Mouse (Mus musculus): Measurements from ENCODE around the gene Olfr17. TPM values are rescaled to one million over a fixed set of nuclear protein-coding genes. Genes with fewer than 3 reads are reported as not detected.
"Not testable (repeated sequence)": the region's sequence is repeated elsewhere in the genome, so short reads cannot be mapped to it uniquely, and the experiment has no call there.

Gene Olfr17
- not detected in 3 replicates for total RNA-seq (2017)

- ATAC-seq (replicated peaks; ENCODE audit: insufficient number of reproducible peaks, low FRiP score, low TSS enrichment, poor library complexity, severe bottlenecking): no peak
Measured at GRCm38 (mm10) chr7:107092920-107093319, at the start of gene Olfr17. Gene Olfr17, plus strand, starts transcription at chr7:107093220.

- peak; percentile 78 for ATAC-seq (replicated peaks; ENCODE audit: insufficient number of reproducible peaks, low FRiP score, low TSS enrichment, poor library complexity, severe bottlenecking)
Measured at GRCm38 (mm10) chr7:107044407-107044806, 48.6 kb upstream of the Olfr17 start.

- 0 out of 2 replicates have a peak, but pooled peaks have one; percentile 56 for ATAC-seq (replicated peaks; ENCODE audit: insufficient number of reproducible peaks, low FRiP score, low TSS enrichment, poor library complexity, severe bottlenecking)
Measured at GRCm38 (mm10) chr7:107045833-107046232, 47.2 kb upstream of the Olfr17 start.

GRCm38 (mm10) chr7:107047578-107047977 lies 45.4 kb upstream of the Olfr17 start:
- ATAC-seq (replicated peaks; ENCODE audit: insufficient number of reproducible peaks, low FRiP score, low TSS enrichment, poor library complexity, severe bottlenecking): no peak

- no peak for ATAC-seq (replicated peaks; ENCODE audit: insufficient number of reproducible peaks, low FRiP score, low TSS enrichment, poor library complexity, severe bottlenecking)
Measured at GRCm38 (mm10) chr7:107070681-107071080, 22.3 kb upstream of the Olfr17 start, which contains the start of gene Olfr714. Gene Olfr714, plus strand, starts transcription at chr7:107070981.

GRCm38 (mm10) chr7:107110269-107110668 lies 17.2 kb downstream of the Olfr17 start, which contains the start of gene Olfr715b:
Gene Olfr715b, minus strand, starts transcription at chr7:107110369.
- not testable (repeated sequence) for ATAC-seq (replicated peaks; ENCODE audit: insufficient number of reproducible peaks, low FRiP score, low TSS enrichment, poor library complexity, severe bottlenecking)

GRCm38 (mm10) chr7:107130983-107131382 lies 38.0 kb downstream of the Olfr17 start, which contains the start of gene Olfr715:
Gene Olfr715, minus strand, starts transcription at chr7:107131083.
- not testable (repeated sequence) for ATAC-seq (replicated peaks; ENCODE audit: insufficient number of reproducible peaks, low FRiP score, low TSS enrichment, poor library complexity, severe bottlenecking)

GRCm38 (mm10) chr7:107138027-107138426 lies 45.0 kb downstream of the Olfr17 start, which contains the start of gene Olfr716:
Gene Olfr716, plus strand, starts transcription at chr7:107138327.
- not testable (repeated sequence) for ATAC-seq (replicated peaks; ENCODE audit: insufficient number of reproducible peaks, low FRiP score, low TSS enrichment, poor library complexity, severe bottlenecking)

Other genes starting within 250 kb of the Olfr17 start
- gene Olfr703, start 249.9 kb upstream of the Olfr17 start, total RNA-seq (2017): not detected in 3 replicates
- not detected in 3 replicates for gene Olfr704, start 230.0 kb upstream of the Olfr17 start, total RNA-seq (2017)
- not detected in 3 replicates for gene Olfr705, start 216.3 kb upstream of the Olfr17 start, total RNA-seq (2017)
- not detected in 3 replicates for gene Olfr706, start 205.1 kb upstream of the Olfr17 start, total RNA-seq (2017)
- not detected in 3 replicates for gene Olfr707, start 192.0 kb upstream of the Olfr17 start, total RNA-seq (2017)
- gene Olfr1532-ps1, start 185.2 kb upstream of the Olfr17 start, total RNA-seq (2017): not detected in 3 replicates
- not detected in 3 replicates for gene Olfr709-ps1, start 161.0 kb upstream of the Olfr17 start, total RNA-seq (2017)
- gene Olfr710, start 144.9 kb upstream of the Olfr17 start, total RNA-seq (2017): not detected in 3 replicates
- gene Olfr6, start 129.3 kb upstream of the Olfr17 start, total RNA-seq (2017): not detected in 3 replicates
- gene Olfr711, start 117.8 kb upstream of the Olfr17 start, total RNA-seq (2017): not detected in 3 replicates
- not detected in 3 replicates for gene Olfr2, start 87.1 kb upstream of the Olfr17 start, total RNA-seq (2017)
- not detected in 3 replicates for gene Olfr713, start 62.0 kb upstream of the Olfr17 start, total RNA-seq (2017)
- gene Olfr714, start 22.2 kb upstream of the Olfr17 start, total RNA-seq (2017): not detected in 3 replicates
- not detected in 3 replicates for gene Olfr715b, start 17.1 kb downstream of the Olfr17 start, total RNA-seq (2017)
- not detected in 3 replicates for gene Olfr715, start 37.9 kb downstream of the Olfr17 start, total RNA-seq (2017)
- not detected in 3 replicates for gene Olfr716, start 45.1 kb downstream of the Olfr17 start, total RNA-seq (2017)
- not detected in 3 replicates for gene Nlrp14, start 73.8 kb downstream of the Olfr17 start, total RNA-seq (2017)
- gene Rbmxl2, start 116.2 kb downstream of the Olfr17 start, total RNA-seq (2017): not detected in 3 replicates

Data from monocyte, adult 5-6 weeks (primary cell).